Mouse (Mus musculus): ENCODE measurements at regions not wholly inside any gene's neighbourhood (a gene's known extent, or its start where the extent isn't known, plus 50 kb on each side); places are given as distances from the start of the nearest gene placed in this dataset.

GRCm38 (mm10) chr9:34423062-34423461 is 62.6 kb upstream of the Kirrel3 start:
- H3K4me3 ChIP-seq: no peak overlapping the region
- intact Hi-C loops (cut with DNase I): no loop called here
- H3K27me3 ChIP-seq (ENCODE audit: control insufficient read depth, insufficient read depth, low read length): no peaks in the 10 kb centered on the region
- no peak overlapping the region for H3K27ac ChIP-seq
- WGBS: 44% methylated on average over 7 of the region's 7 CpGs
- peaks cover 1% of the 10 kb centered on the region; the same call in 1 of the 2 replicates for H3K4me1 ChIP-seq (ENCODE audit: control insufficient read depth, insufficient read depth, low read length)
- no peak overlapping the region for H3K9ac ChIP-seq (ENCODE audit: low read depth, low read length)
- DNase-seq: no peak
- H3K79me2 ChIP-seq (replicated peaks; ENCODE audit: control insufficient read depth, insufficient read depth, low read length): no peaks in the 10 kb centered on the region
- H3K36me3 ChIP-seq (ENCODE audit: control insufficient read depth, insufficient read depth, low read length): no peaks in the 10 kb centered on the region
- TF ChIP-seq CTCF (IDR thresholded peaks at IDR 0.05): no peak
- TF ChIP-seq POLR2A (IDR thresholded peaks at IDR 0.05; ENCODE audit: insufficient read depth, low read depth, low read length): no peak
- no peak for TF ChIP-seq EP300 (IDR thresholded peaks at IDR 0.05; ENCODE audit: insufficient read depth, low read depth, low read length)

GRCm38 (mm10) chr9:34426589-34426988 is 59.1 kb upstream of the Kirrel3 start:
- no peak overlapping the region for H3K27ac ChIP-seq
- no peaks in the 10 kb centered on the region for H3K36me3 ChIP-seq (ENCODE audit: control insufficient read depth, insufficient read depth, low read length)
- H3K79me2 ChIP-seq (replicated peaks; ENCODE audit: control insufficient read depth, insufficient read depth, low read length): no peaks in the 10 kb centered on the region
- TF ChIP-seq CTCF (IDR thresholded peaks at IDR 0.05) (no peak), EP300 (IDR thresholded peaks at IDR 0.05; ENCODE audit: insufficient read depth, low read depth, low read length) (no peak), POLR2A (IDR thresholded peaks at IDR 0.05; ENCODE audit: insufficient read depth, low read depth, low read length) (no peak)
- DNase-seq: no peak
- H3K4me3 ChIP-seq: no peak overlapping the region
- no peak overlapping the region for H3K9ac ChIP-seq (ENCODE audit: low read depth, low read length)
- intact Hi-C loops (cut with DNase I): no loop called here
- 32% methylated on average over 4 of the region's 4 CpGs for WGBS
- no peaks in the 10 kb centered on the region for H3K27me3 ChIP-seq (ENCODE audit: control insufficient read depth, insufficient read depth, low read length)
- H3K4me1 ChIP-seq (ENCODE audit: control insufficient read depth, insufficient read depth, low read length): no peaks in the 10 kb centered on the region

GRCm38 (mm10) chr9:34427711-34428110 is 58.0 kb upstream of the Kirrel3 start:
- Histone ChIP-seq H3K27me3 (ENCODE audit: control insufficient read depth, insufficient read depth, low read length) (no peaks in the 10 kb centered on the region), H3K4me3 (no peak overlapping the region), H3K79me2 (replicated peaks; ENCODE audit: control insufficient read depth, insufficient read depth, low read length) (no peaks in the 10 kb centered on the region), H3K4me1 (ENCODE audit: control insufficient read depth, insufficient read depth, low read length) (no peaks in the 10 kb centered on the region), H3K9ac (ENCODE audit: low read depth, low read length) (no peak overlapping the region), H3K27ac (no peak overlapping the region), H3K36me3 (ENCODE audit: control insufficient read depth, insufficient read depth, low read length) (no peaks in the 10 kb centered on the region)
- no peak for DNase-seq
- 75% methylated on average over 8 of the region's 8 CpGs for WGBS
- TF ChIP-seq CTCF (IDR thresholded peaks at IDR 0.05): no peak
- TF ChIP-seq POLR2A (IDR thresholded peaks at IDR 0.05; ENCODE audit: insufficient read depth, low read depth, low read length): no peak
- no peak for TF ChIP-seq EP300 (IDR thresholded peaks at IDR 0.05; ENCODE audit: insufficient read depth, low read depth, low read length)
- intact Hi-C loops (cut with DNase I): no loop called here
